Mouse (Mus musculus) heart, embryonic 15.5 days (tissue): ENCODE results near the gene Gpr135. TPM values are rescaled to one million over a fixed set of nuclear protein-coding genes. Genes with fewer than 3 reads are reported as not detected.

Source experiments
- ATAC-seq: fragments of 200-750 bp; cut with Nextera tagmentation; replicated peaks from 2 replicates; pipeline ENCODE4 v1.8.0; 2017; ENCODE audit warnings: low read depth, moderate TSS enrichment; ENCODE audit not compliant: insufficient number of reproducible peaks, insufficient read depth, low FRiP score
- H3K27ac ChIP-seq: fragments of 300-500 bp; sonication (generic); 2 replicates; pipeline ENCODE4 v1.5.1; 2015; ENCODE audit warnings: mild to moderate bottlenecking, inconsistent platforms
- H3K27me3 ChIP-seq: fragments of 300-500 bp; sonication (generic); 2 replicates; pipeline ENCODE4 v1.6.1; 2015; ENCODE audit warnings: inconsistent platforms
- H3K36me3 ChIP-seq: fragments of 300-500 bp; sonication (generic); 2 replicates; pipeline ENCODE4 v1.6.1; 2015; ENCODE audit warnings: mild to moderate bottlenecking, inconsistent platforms
- H3K4me1 ChIP-seq: fragments of 300-500 bp; sonication (generic); replicated peaks from 2 replicates; pipeline ENCODE4 v1.6.1; 2015; ENCODE audit warnings: inconsistent platforms
- H3K4me2 ChIP-seq: fragments of 300-500 bp; sonication (generic); 2 replicates; pipeline ENCODE4 v1.6.1; 2015; ENCODE audit warnings: inconsistent platforms, mild to moderate bottlenecking, moderate library complexity
- H3K4me3 ChIP-seq: fragments of 300-500 bp; sonication (generic); 2 replicates; pipeline ENCODE4 v1.5.1; 2015; ENCODE audit warnings: mild to moderate bottlenecking, inconsistent platforms
- H3K9ac ChIP-seq: fragments of 300-500 bp; sonication (generic); 2 replicates; pipeline ENCODE4 v1.6.1; 2015; ENCODE audit warnings: mild to moderate bottlenecking, inconsistent platforms
- H3K9me3 ChIP-seq: fragments of 300-500 bp; sonication (generic); replicated peaks from 2 replicates; pipeline ENCODE4 v1.6.1; 2016; ENCODE audit warnings: inconsistent platforms
- WGBS: fragments of 180-500 bp; shearing (Covaris S2); methylation state at CpG from one replicate; pipeline ENCODE4 v1.1.7; 2015; ENCODE audit warnings: mixed read lengths; 5-methylcytosine and 5-hydroxymethylcytosine counted together
- polyA plus RNA-seq: library from polyadenylated mRNA; unstranded; fragments of >200 nt; fragmentation: Nextera tagmentation; extraction: Ambion mirVana; gene quantifications from 2 replicates; pipeline ENCODE4 v1.2.1, GENCODE M21; 2015

Gpr135 gene
- polyA plus RNA-seq, 1 experiment from 2014 or later, result 0.48 TPM

GRCm38 (mm10) chr12:72085024-72085328, 14.1 kb upstream of the Gpr135 start:
- peak; percentile 15 for ATAC-seq
- H3K4me2 ChIP-seq, result peak overlapping the region; percentile 84
- peak overlapping the region; percentile 77 for H3K4me3 ChIP-seq
- H3K27ac ChIP-seq, result peak overlapping the region; percentile 84
- no peaks in the 10 kb centered on the region for H3K9me3 ChIP-seq
- H3K27me3 ChIP-seq, result no peaks in the 10 kb centered on the region
- peak overlapping the region; percentile 58 for H3K9ac ChIP-seq
- peaks cover 3% of the 10 kb centered on the region; the same call in 1 of the 2 replicates for H3K36me3 ChIP-seq
- WGBS, result under 1% methylated on average over 31 of the region's 31 CpGs
- peaks cover 28% of the 10 kb centered on the region for H3K4me1 ChIP-seq

- no peaks in the 10 kb centered on the region for H3K27me3 ChIP-seq
- H3K9ac ChIP-seq, result peak overlapping the region; percentile 58
- WGBS, result 4% methylated on average over 46 of the region's 46 CpGs
- ATAC-seq, result no peak
- H3K9me3 ChIP-seq, result no peaks in the 10 kb centered on the region
- peak overlapping the region; percentile 84 for H3K4me2 ChIP-seq
- H3K27ac ChIP-seq, result peak overlapping the region; percentile 84
- H3K36me3 ChIP-seq, result no peaks in the 10 kb centered on the region
- peak overlapping the region; percentile 77 for H3K4me3 ChIP-seq
- H3K4me1 ChIP-seq, result peaks cover 28% of the 10 kb centered on the region
Observed at GRCm38 (mm10) chr12:72084261-72085023, 13.5 kb upstream of the Gpr135 start.

GRCm38 (mm10) chr12:72083265-72083664, 12.3 kb upstream of the Gpr135 start:
- Histone ChIP-seq H3K4me2 (peak overlapping the region; percentile 84; the same call in 1 of the 2 replicates), H3K4me3 (no peak overlapping the region), H3K4me1 (peaks cover 28% of the 10 kb centered on the region), H3K27ac (no peak overlapping the region), H3K36me3 (no peaks in the 10 kb centered on the region), H3K9me3 (no peaks in the 10 kb centered on the region), H3K27me3 (no peaks in the 10 kb centered on the region), H3K9ac (no peak overlapping the region)
- WGBS, result 80% methylated on average over 9 of the region's 9 CpGs
- ATAC-seq, result no peak

GRCm38 (mm10) chr12:72082370-72082769, 11.4 kb upstream of the Gpr135 start:
- ATAC-seq, result no peak
- Histone ChIP-seq H3K36me3 (no peaks in the 10 kb centered on the region), H3K4me2 (peak overlapping the region; percentile 58), H3K27ac (0 out of 2 replicates have a peak overlapping the region, but pooled peaks have one; percentile 25), H3K4me1 (peaks cover 21% of the 10 kb centered on the region), H3K9me3 (no peaks in the 10 kb centered on the region), H3K4me3 (peak overlapping the region; percentile 31; the same call in 1 of the 2 replicates), H3K27me3 (no peaks in the 10 kb centered on the region), H3K9ac (peak overlapping the region; percentile 30; the same call in 1 of the 2 replicates)
- 18% methylated on average over 18 of the region's 18 CpGs for WGBS

GRCm38 (mm10) chr12:72081961-72082360, 11.0 kb upstream of the Gpr135 start:
- no peaks in the 10 kb centered on the region for H3K36me3 ChIP-seq
- H3K9ac ChIP-seq, result peak overlapping the region; percentile 30; the same call in 1 of the 2 replicates
- no peak for ATAC-seq
- H3K9me3 ChIP-seq, result no peaks in the 10 kb centered on the region
- H3K4me2 ChIP-seq, result peak overlapping the region; percentile 58
- peaks cover 20% of the 10 kb centered on the region for H3K4me1 ChIP-seq
- no peaks in the 10 kb centered on the region for H3K27me3 ChIP-seq
- no peak overlapping the region for H3K4me3 ChIP-seq
- WGBS, result 79% methylated on average over 3 of the region's 3 CpGs
- no peak overlapping the region for H3K27ac ChIP-seq

- H3K4me1 ChIP-seq, result peaks cover 13% of the 10 kb centered on the region
- WGBS, result 91% methylated on average over 3 of the region's 3 CpGs
- no peak overlapping the region for H3K9ac ChIP-seq
- no peak overlapping the region for H3K4me2 ChIP-seq
- no peaks in the 10 kb centered on the region for H3K9me3 ChIP-seq
- no peaks in the 10 kb centered on the region for H3K27me3 ChIP-seq
- no peak for ATAC-seq
- H3K4me3 ChIP-seq, result no peak overlapping the region
- H3K36me3 ChIP-seq, result peaks cover 13% of the 10 kb centered on the region; the same call in 1 of the 2 replicates
- H3K27ac ChIP-seq, result no peak overlapping the region
Observed at GRCm38 (mm10) chr12:72078248-72078647, 7.3 kb upstream of the Gpr135 start.

GRCm38 (mm10) chr12:72069626-72070326, 1.1 kb downstream of the Gpr135 start:
- 8% methylated on average over 40 of the region's 40 CpGs for WGBS
- Histone ChIP-seq H3K9ac (peak overlapping the region; percentile 39), H3K27me3 (peaks cover 34% of the 10 kb centered on the region), H3K4me1 (peaks cover 16% of the 10 kb centered on the region), H3K36me3 (peaks cover 10% of the 10 kb centered on the region; the same call in 1 of the 2 replicates), H3K9me3 (no peaks in the 10 kb centered on the region), H3K4me3 (peak overlapping the region; percentile 70), H3K4me2 (peak overlapping the region; percentile 97), H3K27ac (no peak overlapping the region)
- ATAC-seq, result no peak; the same call in none of the 2 replicates

GRCm38 (mm10) chr12:72057780-72058179, 13.1 kb downstream of the Gpr135 start:
- no peaks in the 10 kb centered on the region for H3K9me3 ChIP-seq
- no peak overlapping the region for H3K4me3 ChIP-seq
- H3K36me3 ChIP-seq, result no peaks in the 10 kb centered on the region
- no peaks in the 10 kb centered on the region for H3K4me1 ChIP-seq
- no peak overlapping the region for H3K27ac ChIP-seq
- no peak for ATAC-seq
- 85% methylated on average over 1 of the region's 1 CpGs for WGBS
- H3K9ac ChIP-seq, result no peak overlapping the region
- H3K27me3 ChIP-seq, result no peaks in the 10 kb centered on the region
- no peak overlapping the region for H3K4me2 ChIP-seq

GRCm38 (mm10) chr12:72053851-72054250, 17.1 kb downstream of the Gpr135 start:
- Histone ChIP-seq H3K9ac (no peak overlapping the region), H3K27ac (no peak overlapping the region), H3K4me1 (no peaks in the 10 kb centered on the region), H3K9me3 (no peaks in the 10 kb centered on the region), H3K27me3 (no peaks in the 10 kb centered on the region), H3K36me3 (no peaks in the 10 kb centered on the region), H3K4me3 (no peak overlapping the region), H3K4me2 (no peak overlapping the region)
- no peak for ATAC-seq
- WGBS, result 45% methylated on average over 6 of the region's 6 CpGs

GRCm38 (mm10) chr12:72053303-72053702, 17.6 kb downstream of the Gpr135 start:
- Histone ChIP-seq H3K4me1 (no peaks in the 10 kb centered on the region), H3K27ac (no peak overlapping the region), H3K4me3 (no peak overlapping the region), H3K9me3 (no peaks in the 10 kb centered on the region), H3K27me3 (no peaks in the 10 kb centered on the region), H3K9ac (no peak overlapping the region), H3K4me2 (no peak overlapping the region), H3K36me3 (no peaks in the 10 kb centered on the region)
- no peak for ATAC-seq
- 35% methylated on average over 6 of the region's 6 CpGs for WGBS

- H3K4me2 ChIP-seq, result no peak overlapping the region
- H3K4me1 ChIP-seq, result no peaks in the 10 kb centered on the region
- ATAC-seq, result no peak
- no peak overlapping the region for H3K9ac ChIP-seq
- H3K4me3 ChIP-seq, result no peak overlapping the region
- H3K27me3 ChIP-seq, result no peaks in the 10 kb centered on the region
- 85% methylated on average over 6 of the region's 6 CpGs for WGBS
- no peak overlapping the region for H3K27ac ChIP-seq
- no peaks in the 10 kb centered on the region for H3K36me3 ChIP-seq
- no peaks in the 10 kb centered on the region for H3K9me3 ChIP-seq
Observed at GRCm38 (mm10) chr12:72052571-72052970, 18.4 kb downstream of the Gpr135 start.
